Comparison of ENCODE assay signal across 17 mouse cellular contexts in genomic region chr19:56401864-56402263, GRCm38 (mm10). TPM values are rescaled to one million over a fixed set of nuclear protein-coding genes. Genes with fewer than 3 reads are reported as not detected.
DNase-seq lines count a peak whose midpoint lies in the region; ATAC-seq and TF ChIP-seq lines count a peak whose summit lies in the region.
"Had no signal": no experiment of that assay in that cellular context is flagged by ENCODE, and none has a peak within 500 bp of the region (broad histone marks: within the 10 kb centered on the region; RNA-seq: fewer than 3 reads in every experiment).

No protein-coding gene starts in this region.

- DNase-seq in lung, embryonic 14.5 days: peak; percentile 11
- DNase-seq in lung, postnatal 10 days: no peak
- DNase-seq in Muller cell, postnatal 12 days (ENCODE audit: inconsistent ontology term): peak; percentile 30
- DNase-seq in forelimb bud, embryonic 11.5 days (ENCODE audit: low read depth, low spot score): peak; percentile 80
- DNase-seq in mesoderm, embryonic 11.5 days (ENCODE audit: low read depth, low spot score): peak; percentile 28
- no peak for DNase-seq in adrenal gland, postnatal 14 days
- DNase-seq in kidney, adult 18-20 months: no peak
- DNase-seq: cerebellum, adult 18-20 months; cerebellum, postnatal 36 days; gastrocnemius, postnatal 36 days had no signal

- H3K4me1 ChIP-seq in lung, embryonic 14.5 days (ENCODE audit: insufficient read depth): 0 out of 2 replicates have a peak, but pooled peaks cover 6% of the 10 kb centered on the region

- no peak overlapping the region for H3K4me2 ChIP-seq in lung, embryonic 14.5 days
- H3K4me2 ChIP-seq: heart, embryonic 12.5 days; liver, embryonic 11.5 days; lung, embryonic 15.5 days; stomach, embryonic 15.5 days had no signal

- H3K9ac ChIP-seq in lung, embryonic 14.5 days: no peak overlapping the region
- H3K9ac ChIP-seq: heart, embryonic 12.5 days; lung, embryonic 15.5 days; stomach, embryonic 15.5 days had no signal

- 80% methylated on average over 6 of the region's 6 CpGs for WGBS in lung, embryonic 14.5 days

- ATAC-seq in lung, embryonic 14.5 days (ENCODE audit: insufficient read depth): no peak

- H3K4me3 ChIP-seq in lung, embryonic 14.5 days (ENCODE audit: low read depth, low read length): no peak overlapping the region
- H3K4me3 ChIP-seq: heart, embryonic 12.5 days; lung, embryonic 15.5 days; stomach, embryonic 15.5 days had no signal

- no peaks in the 10 kb centered on the region for H3K27me3 ChIP-seq in lung, embryonic 14.5 days (ENCODE audit: insufficient read depth, low read length)
- H3K27me3 ChIP-seq: heart, embryonic 12.5 days; lung, embryonic 15.5 days; stomach, embryonic 15.5 days had no signal

- peaks cover 23% of the 10 kb centered on the region for H3K36me3 ChIP-seq in lung, embryonic 14.5 days (ENCODE audit: insufficient read depth)
- H3K36me3 ChIP-seq: stomach, embryonic 15.5 days had no signal

- no peak overlapping the region for H3K27ac ChIP-seq in lung, embryonic 14.5 days (ENCODE audit: low read depth)
- H3K27ac ChIP-seq: kidney, postnatal 0 days; lung, embryonic 15.5 days; stomach, embryonic 15.5 days had no signal

- TF ChIP-seq CTCF in lung, embryonic 14.5 days (IDR thresholded peaks at IDR 0.05; ENCODE audit: low read depth): no peak

- H3K9me3 ChIP-seq in lung, embryonic 14.5 days (ENCODE audit: low read depth, low read length): no peaks in the 10 kb centered on the region
- H3K9me3 ChIP-seq: heart, embryonic 12.5 days; lung, embryonic 15.5 days; stomach, embryonic 15.5 days had no signal

RNA-seq across cellular contexts. Expression of gene Casp7, which starts 4.9 kb away (rescaled TPM):
- polyA plus RNA-seq in lung, embryonic 14.5 days (2014; fragmentation: Nextera tagmentation; extraction: Ambion mirVana): 30.7 and 32.1 TPM in 2 replicates
- total RNA-seq in adrenal gland, postnatal 14 days (2021): 13.7 and 15.7 TPM in 2 replicates

RNA-seq across cellular contexts. Expression of gene Nrap, which starts 12.0 kb away (rescaled TPM):
- 0.18 and 0.32 TPM in 2 replicates for polyA plus RNA-seq in lung, embryonic 14.5 days (2014; fragmentation: Nextera tagmentation; extraction: Ambion mirVana)
- 0.11 TPM in 2 replicates for total RNA-seq in adrenal gland, postnatal 14 days (2021)
- polyA plus RNA-seq: embryonic facial prominence, embryonic 11.5 days had no signal

RNA-seq across cellular contexts. Expression of gene Plekhs1, which starts 59.6 kb away (rescaled TPM):
- 0.61 and 1.0 TPM in 2 replicates for polyA plus RNA-seq in lung, embryonic 14.5 days (2014; fragmentation: Nextera tagmentation; extraction: Ambion mirVana)
- total RNA-seq in adrenal gland, postnatal 14 days (2021): 0.22 and 0.53 TPM in 2 replicates
- total RNA-seq: megakaryocyte progenitor cell, adult 5-6 weeks had no signal
- polyA plus RNA-seq: heart, embryonic 12.5 days; liver, embryonic 11.5 days had no signal

Comparison
In these comparisons a context has a peak if more than half of its experiments do, and no peak if none do; other contexts are left out.
1. DNase-seq: peak in lung, embryonic 14.5 days (single experiment), Muller cell, postnatal 12 days (single experiment), forelimb bud, embryonic 11.5 days (single experiment) and mesoderm, embryonic 11.5 days (single experiment); none in lung, postnatal 10 days (single experiment), adrenal gland, postnatal 14 days (single experiment) and kidney, adult 18-20 months (single experiment).